Mouse (Mus musculus) stomach, postnatal 0 days (tissue): Measurements from ENCODE around the gene Cd1d1.

Experiments
- CTCF ChIP-seq: IDR thresholded peaks from 2 replicates; pipeline ENCODE4 v1.5.1; 2016; ENCODE audit warnings: antibody characterized with exemption, low read depth, mild to moderate bottlenecking, moderate library complexity
- EP300 ChIP-seq: optimal IDR thresholded peaks from 2 replicates; pipeline ENCODE3; 2016; ENCODE audit warnings: antibody characterized with exemption

- no peak for TF ChIP-seq CTCF
- no peak for TF ChIP-seq EP300
Measured at GRCm38 (mm10) chr3:86960656-86961394, 38.4 kb downstream of the Cd1d1 start.
